Mouse (Mus musculus) kidney, adult 18-20 months (tissue): ENCODE results near the gene Mast3.

Source experiments
- DNase-seq: peaks from one replicate; pipeline ENCODE4 v3.0.0; 2021

Gene Mast3

DNA sequence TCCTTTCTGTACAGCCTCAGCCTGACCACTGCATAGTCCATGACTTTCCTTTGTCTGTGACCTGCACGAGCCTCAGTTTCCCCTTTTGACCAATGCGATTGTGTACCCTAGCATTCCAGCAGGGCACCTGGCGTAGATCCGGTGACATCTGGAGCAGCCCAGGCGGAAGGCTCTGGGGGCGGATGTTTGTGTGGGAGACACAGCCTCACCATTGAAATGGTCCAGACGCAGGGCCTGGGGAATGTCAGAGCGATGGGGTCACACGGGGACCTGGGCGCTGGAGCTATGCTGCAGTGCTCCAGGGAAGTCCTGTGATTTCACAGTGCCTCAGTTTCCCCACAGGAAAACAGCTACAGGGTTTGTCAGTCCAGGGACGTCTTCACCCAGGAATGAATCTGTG lies 62.7 kb downstream of the Mast3 start:
- no peak for DNase-seq

DNA sequence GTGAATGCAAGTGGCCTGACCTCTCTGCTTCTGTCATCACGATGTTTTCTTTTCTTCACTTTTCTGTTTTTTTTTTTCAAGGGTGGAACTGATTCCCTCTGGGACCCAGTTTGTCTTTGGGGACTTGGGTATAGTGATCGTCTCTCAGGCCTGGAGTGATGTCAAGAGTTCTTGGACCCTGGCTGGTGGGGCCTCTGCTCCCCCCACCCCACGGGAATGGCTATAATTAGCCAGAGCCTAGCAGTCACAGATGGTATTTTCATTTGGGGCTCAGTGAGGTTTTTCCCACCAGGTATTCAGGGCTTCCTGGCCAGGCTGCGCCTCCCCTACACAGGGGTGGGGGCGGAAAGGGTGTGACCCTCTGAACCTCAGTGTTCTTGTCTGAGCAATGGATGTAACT lies 63.2 kb downstream of the Mast3 start:
- no peak for DNase-seq

DNA sequence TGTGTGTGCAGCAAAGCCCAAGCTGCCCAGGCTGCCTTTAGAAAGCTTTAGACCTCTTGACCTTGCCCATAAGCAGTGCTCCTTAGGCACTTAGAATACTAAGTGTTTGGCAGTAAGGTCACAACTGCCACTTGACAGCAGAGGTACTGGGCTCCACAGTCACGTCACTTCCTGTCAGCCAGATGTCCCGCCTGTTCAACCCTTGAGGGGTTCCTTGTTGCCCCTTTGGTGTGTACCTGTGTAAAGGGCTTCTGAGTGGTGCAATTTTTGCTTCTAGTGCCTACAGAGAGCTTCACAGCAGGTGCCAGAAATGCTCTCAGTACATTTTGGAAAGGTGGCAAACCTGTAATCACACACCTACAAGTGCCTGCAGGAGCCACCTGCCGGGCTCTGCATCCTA lies 66.6 kb downstream of the Mast3 start:
- no peak for DNase-seq

GRCm38 (mm10) chr8:70737705-70738104 lies 67.1 kb downstream of the Mast3 start:
- no peak for DNase-seq

DNA sequence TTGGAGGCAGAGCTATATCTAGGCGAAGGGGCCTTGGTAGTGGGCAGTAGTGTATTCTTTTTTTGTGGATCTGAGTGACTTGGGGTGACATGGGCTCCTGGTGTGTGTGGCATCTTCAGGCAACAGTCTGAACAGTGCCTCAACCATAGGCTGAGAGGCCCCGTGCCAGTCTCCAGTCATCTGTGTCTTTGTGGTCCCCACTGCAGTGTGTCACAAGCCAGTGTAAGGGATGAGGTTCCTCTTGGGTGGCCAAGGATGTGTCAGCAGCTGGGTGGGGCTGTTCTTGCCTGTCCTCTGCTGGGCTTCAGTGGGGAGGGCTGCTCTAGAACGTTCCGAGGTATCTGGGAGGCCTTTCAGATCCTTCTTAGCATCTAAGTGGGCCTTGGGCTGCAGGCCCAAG lies 73.9 kb downstream of the Mast3 start:
- no peak for DNase-seq

DNA sequence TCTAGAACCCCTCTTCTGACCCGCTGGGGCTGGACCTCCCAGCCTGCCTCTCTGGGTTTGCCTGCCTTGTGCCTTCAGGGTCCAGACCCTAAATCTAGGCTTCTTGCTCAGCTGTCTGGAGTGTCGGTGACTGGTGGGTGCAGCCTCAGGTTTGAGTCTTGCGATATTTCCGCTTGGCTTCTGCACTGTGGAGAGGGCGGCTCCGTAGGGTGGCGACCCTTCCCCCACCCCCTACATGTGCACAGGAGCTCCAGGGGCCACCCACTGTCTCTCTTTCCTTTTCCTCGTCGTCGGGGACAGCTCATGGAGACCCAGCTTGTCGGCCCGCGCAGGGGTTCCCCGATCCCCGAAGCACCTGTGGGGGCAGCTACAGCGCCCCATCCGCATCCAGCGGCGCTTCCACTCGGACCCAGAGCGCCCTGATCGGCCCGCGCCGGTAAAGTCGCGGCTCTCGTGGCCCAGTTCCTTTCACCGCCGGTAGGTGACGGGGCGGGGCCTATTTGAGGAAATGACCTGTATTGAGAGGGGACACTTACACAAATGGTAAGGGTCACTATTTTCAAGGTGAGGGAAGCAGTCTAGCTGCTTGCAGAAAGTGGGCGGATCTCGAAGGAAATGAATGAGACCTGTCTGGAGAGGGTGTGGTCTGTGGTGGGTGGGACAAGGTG lies 74.9 kb downstream of the Mast3 start:
- no peak for DNase-seq
